Mouse (Mus musculus): ENCODE measurements at regions not wholly inside any gene's neighbourhood (a gene's known extent, or its start where the extent isn't known, plus 50 kb on each side); places are given as distances from the start of the nearest gene placed in this dataset.

GRCm38 (mm10) chr10:72318308-72318707, 336.3 kb upstream of the Zwint start:
- TF ChIP-seq CTCF (IDR thresholded peaks at IDR 0.05 in 2 of 3, conservative IDR thresholded peaks at IDR 0.05 in 1 of 3; ENCODE audit: control insufficient read depth in 1 of 3, insufficient read depth in 1 of 3, low read depth in 2 of 3, low read length in 3 of 3, poor library complexity in 1 of 3, severe bottlenecking in 1 of 3) (no peak), EP300 (IDR thresholded peaks at IDR 0.05; ENCODE audit: low read depth in 1 of 2, low read length in 2 of 2) (no peak), NRF1 (IDR thresholded peaks at IDR 0.05; ENCODE audit: insufficient read depth, low read depth, low read length, poor library complexity, severe bottlenecking) (no peak), POLR2A (IDR thresholded peaks at IDR 0.05; ENCODE audit: control insufficient read depth in 1 of 2, insufficient read depth in 1 of 2, low read depth in 1 of 2, low read length in 2 of 2, poor library complexity in 1 of 2) (no peak), UBTF (IDR thresholded peaks at IDR 0.05; ENCODE audit: borderline replicate concordance, insufficient read depth, low read depth, low read length) (no peak), BHLHE40 (IDR thresholded peaks at IDR 0.05; ENCODE audit: borderline replicate concordance, low read depth, low read length) (no peak), MYC (IDR thresholded peaks at IDR 0.05; ENCODE audit: low read depth, low read length) (no peak), GABPA (IDR thresholded peaks at IDR 0.05; ENCODE audit: low read depth, low read length) (no peak)

All from MEL (cell line).